ENCODE assay signal across 8 mouse cellular contexts in genomic region chr10:30199501-30199900, GRCm38 (mm10). TPM values are rescaled to one million over a fixed set of nuclear protein-coding genes. Genes with fewer than 3 reads are reported as not detected.
A peak's percentile ranks its signal among the peaks of the same experiment; 100 is the strongest.
DNase-seq lines count a peak whose midpoint lies in the region; ATAC-seq lines count a peak whose summit lies in the region.

No protein-coding gene starts in this region.

- H3K9me3 ChIP-seq in neural tube, embryonic 11.5 days (ENCODE audit: control insufficient read depth, low read length) = no peaks in the 10 kb centered on the region
- no peaks in the 10 kb centered on the region for H3K9me3 ChIP-seq in intestine, embryonic 16.5 days (ENCODE audit: control insufficient read depth, low read length)
- no peaks in the 10 kb centered on the region for H3K9me3 ChIP-seq in neural tube, embryonic 13.5 days

- H3K27me3 ChIP-seq in neural tube, embryonic 11.5 days (ENCODE audit: control insufficient read depth, insufficient read depth, low read length) = no peaks in the 10 kb centered on the region
- H3K27me3 ChIP-seq in intestine, embryonic 16.5 days (replicated peaks; ENCODE audit: control insufficient read depth, insufficient read depth, low read length) = no peaks in the 10 kb centered on the region
- H3K27me3 ChIP-seq in neural tube, embryonic 13.5 days = no peaks in the 10 kb centered on the region

- H3K4me2 ChIP-seq in neural tube, embryonic 11.5 days (ENCODE audit: low read depth) = peak overlapping the region; percentile 65
- peak overlapping the region; percentile 71 for H3K4me2 ChIP-seq in intestine, embryonic 16.5 days (ENCODE audit: low read depth, low read length)
- peak overlapping the region; percentile 93 for H3K4me2 ChIP-seq in neural tube, embryonic 13.5 days

- H3K36me3 ChIP-seq in neural tube, embryonic 11.5 days (ENCODE audit: control insufficient read depth, insufficient read depth, low read length) = no peaks in the 10 kb centered on the region
- H3K36me3 ChIP-seq in intestine, embryonic 16.5 days (ENCODE audit: control insufficient read depth, insufficient read depth, low read length) = no peaks in the 10 kb centered on the region
- no peaks in the 10 kb centered on the region for H3K36me3 ChIP-seq in neural tube, embryonic 13.5 days

- WGBS in neural tube, embryonic 11.5 days = 53% methylated on average over 5 of the region's 5 CpGs
- 53% methylated on average over 5 of the region's 5 CpGs for WGBS in intestine, embryonic 16.5 days
- WGBS in neural tube, embryonic 13.5 days = 66% methylated on average over 5 of the region's 5 CpGs

- H3K4me3 ChIP-seq in neural tube, embryonic 11.5 days (ENCODE audit: low read depth, low read length) = peak overlapping the region; percentile 65
- peak overlapping the region; percentile 91 for H3K4me3 ChIP-seq in intestine, embryonic 16.5 days (ENCODE audit: low read length)
- peak overlapping the region; percentile 77 for H3K4me3 ChIP-seq in neural tube, embryonic 13.5 days

- no peak overlapping the region for H3K9ac ChIP-seq in neural tube, embryonic 11.5 days (ENCODE audit: low read length)
- H3K9ac ChIP-seq in intestine, embryonic 16.5 days (ENCODE audit: low read depth, low read length) = peak overlapping the region; percentile 52; the same call in 1 of the 2 replicates
- no peak overlapping the region for H3K9ac ChIP-seq in neural tube, embryonic 13.5 days

- no peaks in the 10 kb centered on the region for H3K4me1 ChIP-seq in neural tube, embryonic 11.5 days (ENCODE audit: control insufficient read depth, insufficient read depth, low read length)
- 0 out of 2 replicates have a peak, but pooled peaks cover 6% of the 10 kb centered on the region for H3K4me1 ChIP-seq in intestine, embryonic 16.5 days (ENCODE audit: control insufficient read depth, insufficient read depth, low read length)
- H3K4me1 ChIP-seq in neural tube, embryonic 13.5 days (replicated peaks) = peaks cover 11% of the 10 kb centered on the region; the same call in 1 of the 2 replicates

- ATAC-seq in neural tube, embryonic 11.5 days (ENCODE audit: insufficient read depth, low FRiP score, low TSS enrichment) = no peak
- ATAC-seq in intestine, embryonic 16.5 days = no peak
- no peak for ATAC-seq in neural tube, embryonic 13.5 days (ENCODE audit: low read depth)

- DNase-seq in neural tube, embryonic 11.5 days (ENCODE audit: low spot score) = peak; percentile 11
- DNase-seq in neural tube, embryonic 10.5 days (ENCODE audit: extremely low spot score, low spot score) = no peak
- DNase-seq in embryo, embryonic 10.5 days (ENCODE audit: low spot score) = peak; percentile 26
- DNase-seq in layer of hippocampus, adult 11-12 months (ENCODE audit: low spot score) = no peak
- DNase-seq in urinary bladder, postnatal 36 days (ENCODE audit: low spot score in 2 of 2) = no peak
- DNase-seq in adrenal gland, postnatal 4 days (ENCODE audit: low spot score in 2 of 2) = no peak

- H3K27ac ChIP-seq in neural tube, embryonic 11.5 days (ENCODE audit: low read depth, low read length) = no peak overlapping the region
- H3K27ac ChIP-seq in intestine, embryonic 16.5 days (ENCODE audit: low read length) = no peak overlapping the region
- H3K27ac ChIP-seq in neural tube, embryonic 13.5 days (replicated peaks) = no peak overlapping the region

RNA-seq across cellular contexts. Expression of gene Cenpw, which starts 0.9 kb away (rescaled TPM):
- polyA plus RNA-seq in neural tube, embryonic 11.5 days (2014; fragmentation: Nextera tagmentation; extraction: Ambion mirVana) = 42.2 and 45.0 TPM in 2 replicates
- 33.7 and 35.3 TPM in 2 replicates for polyA plus RNA-seq in intestine, embryonic 16.5 days (2015; fragmentation: Nextera tagmentation; extraction: Ambion mirVana)
- 13.9 and 15.2 TPM in 2 replicates for polyA plus RNA-seq in neural tube, embryonic 13.5 days (2015; fragmentation: Nextera tagmentation; extraction: Ambion mirVana)
- total RNA-seq in adrenal gland, postnatal 4 days (2021) = 1 to 10 TPM; 6.4 to 8.2 TPM

Comparison
In these comparisons a context has a peak if more than half of its experiments do, and no peak if none do; other contexts are left out.
1. DNase-seq: peak in neural tube, embryonic 11.5 days (single experiment) and embryo, embryonic 10.5 days (single experiment); none in neural tube, embryonic 10.5 days (single experiment), layer of hippocampus, adult 11-12 months (single experiment), urinary bladder, postnatal 36 days (0 of 2) and adrenal gland, postnatal 4 days (0 of 2).
2. Peak in every context shown above with its lines, with median percentiles within 50 percentile points of each other: H3K4me2 ChIP-seq and H3K4me3 ChIP-seq.